Mouse (Mus musculus): ENCODE results near the gene Scaf1.

GRCm38 (mm10) chr7:45004546-45004945, 11.6 kb downstream of the Scaf1 start:
- TF ChIP-seq CTCF (IDR thresholded peaks at IDR 0.05; ENCODE audit: borderline replicate concordance, insufficient read depth, low read length), result no peak
- no peak for TF ChIP-seq POLR2A (IDR thresholded peaks at IDR 0.05; ENCODE audit: low read depth, low read length)

Data from embryonic fibroblast, embryonic 13.5 days (primary cell).